Mouse (Mus musculus) forebrain, embryonic 10.5 days (tissue): ENCODE results near the gene Pih1d1. TPM values are rescaled to one million over a fixed set of nuclear protein-coding genes. Genes with fewer than 3 reads are reported as not detected.
"Not testable (repeated sequence)": the region's sequence is repeated elsewhere in the genome, so short reads cannot be mapped to it uniquely, and the experiment has no call there.

Source experiments
- DNase-seq: peaks from one replicate; pipeline ENCODE4 v3.0.0-alpha.2; 2017; ENCODE audit warnings: low spot score; ENCODE audit errors: extremely low spot score
- H3K27ac ChIP-seq: fragments of 300-500 bp; sonication (generic); 2 replicates; pipeline ENCODE4 v1.5.1; 2016; ENCODE audit warnings: mild to moderate bottlenecking
- H3K27me3 ChIP-seq: fragments of 300-500 bp; sonication (generic); 2 replicates; pipeline ENCODE4 v1.6.1; 2016; ENCODE audit warnings: mild to moderate bottlenecking; ENCODE audit not compliant: poor library complexity, severe bottlenecking
- H3K36me3 ChIP-seq: fragments of 300-500 bp; sonication (generic); replicated peaks from 2 replicates; pipeline ENCODE4 v1.6.1; 2016; ENCODE audit warnings: mild to moderate bottlenecking, moderate library complexity
- H3K4me1 ChIP-seq: fragments of 300-500 bp; sonication (generic); 2 replicates; pipeline ENCODE4 v1.6.1; 2016
- H3K4me3 ChIP-seq: fragments of 300-500 bp; sonication (generic); 2 replicates; pipeline ENCODE4 v1.5.1; 2016; ENCODE audit warnings: mild to moderate bottlenecking, moderate library complexity
- H3K9me3 ChIP-seq: fragments of 300-500 bp; sonication (generic); 2 replicates; pipeline ENCODE4 v1.6.1; 2016; ENCODE audit warnings: mild to moderate bottlenecking, moderate library complexity
- WGBS: fragments of 180-500 bp; shearing (Covaris S2); methylation state at CpG from one replicate; pipeline ENCODE4 v1.1.7; 2016; 5-methylcytosine and 5-hydroxymethylcytosine counted together
- polyA plus RNA-seq: library from polyadenylated mRNA; unstranded; fragments of >200 nt; fragmentation: Nextera tagmentation; extraction: Ambion mirVana; gene quantifications from 2 replicates; pipeline ENCODE4 v1.2.1, GENCODE M21; 2016

Pih1d1 gene
- 98.5 and 99.6 TPM in 2 replicates for polyA plus RNA-seq

DNA sequence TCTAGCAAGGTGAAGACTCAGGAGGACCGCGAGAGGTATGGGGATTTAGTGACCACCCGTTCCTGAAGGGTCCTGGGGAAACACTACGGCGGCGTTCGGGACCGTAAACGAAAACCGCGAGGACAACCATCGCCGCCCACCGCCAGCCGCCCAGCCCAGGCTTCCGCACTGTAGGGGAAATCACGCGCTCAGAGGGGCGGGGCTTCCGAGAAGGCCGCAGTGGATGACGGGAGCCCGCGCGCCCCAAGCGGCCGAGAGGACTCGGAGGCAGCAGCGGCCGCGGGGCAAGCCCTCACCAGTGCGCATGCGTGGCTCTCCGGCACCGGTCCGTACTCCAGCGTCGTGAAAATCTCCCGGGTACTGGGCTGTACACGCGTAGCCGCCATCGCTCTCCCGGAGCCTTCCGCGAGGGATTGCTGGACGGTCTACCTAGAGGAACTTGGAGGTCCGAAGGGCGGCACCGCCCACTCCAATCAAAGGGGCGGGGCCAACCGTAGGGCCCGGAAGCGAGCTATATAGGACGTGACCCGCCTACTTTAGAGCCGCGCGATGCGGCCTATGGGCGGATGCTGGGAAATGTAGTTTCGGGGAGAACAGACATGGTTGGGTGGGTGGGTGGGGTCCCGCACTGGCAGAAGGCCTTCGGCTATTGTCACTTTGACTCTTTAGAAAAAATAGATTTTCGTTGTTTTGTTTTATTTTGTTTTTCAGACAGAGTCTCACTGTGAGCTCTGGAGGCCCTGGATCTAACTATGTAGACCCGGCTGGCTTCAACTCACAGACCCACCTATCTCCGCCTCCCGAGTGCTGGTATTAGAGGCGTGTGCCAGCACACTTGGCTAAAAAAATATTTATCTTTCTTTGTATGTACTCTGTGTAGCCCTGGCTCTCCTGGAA lies at the start of gene Pih1d1, which contains the start of gene Aldh16a1:
Gene Pih1d1, plus strand, starts transcription at position 208 of the 897 bp plus-strand sequence.
Gene Aldh16a1, minus strand, starts transcription at position 489 of the 897 bp plus-strand sequence.
- 6% methylated on average over 69 of the region's 69 CpGs for WGBS
- Histone ChIP-seq H3K4me3 (peak within 1 kb of the TSS; percentile 74), H3K4me1 (peaks cover 43% of the 10 kb centered on the region), H3K36me3 (peaks cover 25% of the 10 kb centered on the region), H3K9me3 (no peaks in the 10 kb centered on the region), H3K27me3 (no peaks in the 10 kb centered on the region), H3K27ac (peak within 1 kb of the TSS; percentile 98)
- DNase-seq, result peak; percentile 97

DNA sequence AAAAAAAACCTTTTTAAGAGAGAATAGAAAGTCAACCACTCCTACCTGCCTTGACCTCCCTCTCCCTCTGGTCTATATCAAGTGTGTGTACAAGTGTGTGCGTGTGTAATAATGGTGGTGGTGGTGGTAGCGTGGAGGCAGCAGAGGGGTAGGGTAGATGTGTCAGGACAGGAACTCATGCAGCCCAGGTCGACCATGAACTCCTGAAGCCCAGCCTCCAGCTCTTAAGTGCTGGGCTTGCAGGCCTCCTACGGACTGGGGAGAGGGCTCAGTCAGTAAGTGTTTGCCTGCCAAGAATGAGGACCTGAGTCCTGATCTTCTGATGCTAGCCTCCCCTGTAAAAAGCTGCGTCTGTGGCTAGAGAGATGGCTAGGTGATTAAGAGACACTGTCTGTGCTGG lies 49.2 kb upstream of the Pih1d1 start:
- no peak for DNase-seq
- Histone ChIP-seq H3K4me1 (peaks cover 32% of the 10 kb centered on the region), H3K9me3 (no peaks in the 10 kb centered on the region), H3K27ac (0 out of 2 replicates have a peak overlapping the region, but pooled peaks have one; percentile 20), H3K4me3 (no peak overlapping the region), H3K36me3 (no peaks in the 10 kb centered on the region), H3K27me3 (no peaks in the 10 kb centered on the region)
- 84% methylated on average over 5 of the region's 5 CpGs for WGBS

DNA sequence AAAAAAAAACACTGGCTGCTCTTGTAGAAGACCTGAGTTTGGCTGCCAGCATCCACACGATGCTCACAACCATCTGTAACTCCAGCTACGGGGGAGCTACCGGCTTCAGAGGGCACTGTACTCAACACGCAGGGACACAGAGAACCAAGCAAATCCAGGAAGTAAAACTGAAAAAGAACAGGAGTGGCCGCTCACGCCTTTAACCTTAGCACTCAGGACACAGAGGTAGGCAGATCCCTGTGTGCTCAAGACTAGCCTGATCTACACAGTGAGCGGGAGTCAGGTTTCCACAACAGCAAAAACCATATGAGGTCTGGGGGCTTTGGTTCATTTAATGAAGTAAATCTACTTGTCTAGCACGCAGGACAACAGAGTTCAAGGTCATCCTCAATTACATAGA lies 48.6 kb upstream of the Pih1d1 start:
- Histone ChIP-seq H3K27me3 (no peaks in the 10 kb centered on the region), H3K36me3 (no peaks in the 10 kb centered on the region), H3K4me1 (peaks cover 32% of the 10 kb centered on the region), H3K27ac (0 out of 2 replicates have a peak overlapping the region, but pooled peaks have one; percentile 20), H3K9me3 (no peaks in the 10 kb centered on the region), H3K4me3 (no peak overlapping the region)
- DNase-seq, result no peak
- WGBS, result 85% methylated on average over 8 of the region's 8 CpGs

DNA sequence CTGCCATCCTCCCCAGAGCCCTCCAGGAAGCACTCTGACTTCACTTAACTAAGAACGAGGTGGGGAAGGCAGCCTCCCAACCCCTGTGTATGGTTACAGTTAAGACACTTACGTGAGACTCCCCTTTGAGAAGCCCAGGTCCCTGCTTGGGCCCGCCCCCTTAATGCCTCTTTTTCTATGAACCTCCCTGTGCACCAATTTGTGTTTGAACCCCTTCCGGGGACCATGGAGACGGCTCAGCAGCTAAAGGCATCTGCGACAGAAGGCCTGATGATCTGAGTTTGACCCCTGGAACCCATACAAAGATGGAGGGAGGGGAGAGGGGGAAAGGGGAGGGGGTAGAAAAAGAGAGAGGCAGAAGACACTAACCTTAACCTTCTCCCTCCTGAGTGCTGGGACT lies 47.7 kb upstream of the Pih1d1 start:
- H3K36me3 ChIP-seq, result no peaks in the 10 kb centered on the region
- peak overlapping the region; percentile 77 for H3K27ac ChIP-seq
- 41% methylated on average over 6 of the region's 6 CpGs for WGBS
- no peak for DNase-seq
- H3K9me3 ChIP-seq, result no peaks in the 10 kb centered on the region
- H3K27me3 ChIP-seq, result no peaks in the 10 kb centered on the region
- H3K4me3 ChIP-seq, result no peak overlapping the region; the same call in 1 of the 2 replicates
- H3K4me1 ChIP-seq, result peaks cover 32% of the 10 kb centered on the region

DNA sequence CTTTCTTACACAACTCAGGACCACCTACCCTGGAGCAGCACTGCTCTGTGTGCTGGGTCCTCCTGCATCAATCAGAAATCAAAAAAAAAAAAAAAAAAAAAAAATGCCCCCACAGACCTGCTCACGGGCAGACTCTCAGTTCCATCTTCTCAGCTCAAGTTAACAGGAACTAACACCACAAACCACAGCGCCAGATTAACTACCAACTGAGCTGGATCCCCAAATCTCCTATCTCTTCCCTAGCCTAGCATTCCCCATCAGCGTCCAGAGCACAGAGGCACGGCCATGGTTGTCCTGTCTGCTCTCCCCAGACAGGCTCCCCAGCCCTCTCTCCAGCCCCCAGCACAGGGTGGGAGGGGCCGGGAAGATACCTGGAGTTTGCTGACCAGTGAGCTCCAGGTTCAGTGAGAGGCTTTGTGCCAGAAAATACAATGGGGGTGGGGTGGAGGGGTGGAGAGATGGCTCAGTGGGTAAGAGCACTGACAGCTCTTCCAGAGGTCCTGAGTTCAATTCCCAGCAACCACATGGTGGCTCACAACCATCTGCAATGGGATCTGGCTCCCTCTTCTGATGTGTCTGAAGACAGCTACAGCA lies 47.0 kb upstream of the Pih1d1 start:
- peaks cover 32% of the 10 kb centered on the region for H3K4me1 ChIP-seq

DNA sequence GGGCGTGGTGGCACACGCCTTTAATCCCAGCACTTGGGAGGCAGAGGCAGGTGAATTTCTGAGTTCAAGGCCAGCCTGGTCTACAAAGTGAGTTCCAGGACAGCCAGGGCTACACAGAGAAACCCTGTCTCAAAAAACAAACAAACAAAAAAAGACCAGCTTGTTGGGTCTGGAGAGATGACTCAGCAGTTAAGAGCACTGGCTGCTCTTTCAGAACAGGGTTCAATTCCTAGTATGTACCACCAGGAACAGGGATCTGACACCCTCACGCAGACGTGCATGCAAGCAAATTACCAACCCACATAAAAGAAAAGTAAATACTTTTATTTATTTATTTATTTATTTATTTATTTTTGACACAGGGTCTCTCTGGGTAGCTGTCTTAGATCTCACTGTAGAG lies 44.0 kb upstream of the Pih1d1 start:
- H3K27ac ChIP-seq, H3K36me3 ChIP-seq, H3K9me3 ChIP-seq, DNase-seq, H3K4me3 ChIP-seq, H3K27me3 ChIP-seq: not testable (repeated sequence)
- WGBS, result 94% methylated on average over 4 of the region's 4 CpGs
- H3K4me1 ChIP-seq, result peaks cover 18% of the 10 kb centered on the region

More for the DNA sequence above, 47.0 kb upstream of the Pih1d1 start:
- H3K27ac ChIP-seq, result peak overlapping the region; percentile 63; the same call in 1 of the 2 replicates
- no peaks in the 10 kb centered on the region for H3K9me3 ChIP-seq
- no peak for DNase-seq
- no peaks in the 10 kb centered on the region for H3K36me3 ChIP-seq
- 50% methylated on average over 5 of the region's 5 CpGs for WGBS
- H3K4me3 ChIP-seq, result no peak overlapping the region
- H3K27me3 ChIP-seq, result no peaks in the 10 kb centered on the region

DNA sequence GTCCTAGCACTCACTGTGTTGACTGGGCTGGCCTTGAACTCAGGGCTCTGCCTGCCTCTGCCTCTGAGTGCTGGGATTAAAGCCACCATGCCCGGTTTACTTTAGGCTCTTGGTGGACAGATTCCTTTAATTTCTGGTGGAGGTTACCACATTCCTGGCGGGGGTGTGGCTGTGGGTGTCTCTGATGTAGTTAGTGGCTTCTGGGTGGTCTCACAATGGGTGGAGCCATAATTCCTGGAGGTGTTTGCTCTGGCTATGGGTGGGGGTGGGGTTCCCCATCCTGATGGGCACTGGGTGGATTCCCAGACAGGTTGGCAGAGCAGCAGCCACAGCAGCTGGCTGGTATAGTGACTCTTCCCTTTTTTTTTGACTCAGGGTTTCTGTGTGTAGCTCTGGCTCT lies 42.2 kb upstream of the Pih1d1 start:
- DNase-seq, result no peak

DNA sequence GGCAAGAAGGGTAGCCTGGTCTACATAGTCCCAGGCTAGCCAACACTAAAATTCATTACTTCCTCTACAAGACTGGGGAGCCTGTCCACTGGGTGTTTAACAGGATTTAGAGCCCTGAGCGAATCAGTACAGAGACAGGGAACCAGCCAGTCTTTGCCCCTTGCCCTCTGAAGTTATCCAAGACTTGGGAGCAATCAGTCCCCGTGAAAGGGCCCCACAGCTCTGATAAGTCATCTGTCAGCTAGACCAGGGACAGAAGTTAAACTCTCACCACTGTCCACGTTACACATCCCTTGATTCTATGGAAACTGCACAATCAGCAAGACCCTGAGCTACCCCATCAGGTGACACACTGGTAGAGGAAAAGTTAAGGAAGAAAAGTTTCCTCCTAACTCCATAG lies 41.6 kb upstream of the Pih1d1 start:
- 76% methylated on average over 3 of the region's 3 CpGs for WGBS
- H3K27me3 ChIP-seq, result no peaks in the 10 kb centered on the region
- no peaks in the 10 kb centered on the region for H3K9me3 ChIP-seq
- DNase-seq, result no peak
- peaks cover 3% of the 10 kb centered on the region for H3K36me3 ChIP-seq
- no peak overlapping the region for H3K27ac ChIP-seq
- H3K4me1 ChIP-seq, result no peaks in the 10 kb centered on the region
- H3K4me3 ChIP-seq, result no peak overlapping the region

More for the DNA sequence above, 42.2 kb upstream of the Pih1d1 start:
- Histone ChIP-seq H3K9me3 (no peaks in the 10 kb centered on the region), H3K4me3 (no peak overlapping the region), H3K27me3 (no peaks in the 10 kb centered on the region), H3K27ac (no peak overlapping the region), H3K4me1 (peaks cover 4% of the 10 kb centered on the region), H3K36me3 (no peaks in the 10 kb centered on the region)
- 71% methylated on average over 2 of the region's 2 CpGs for WGBS

DNA sequence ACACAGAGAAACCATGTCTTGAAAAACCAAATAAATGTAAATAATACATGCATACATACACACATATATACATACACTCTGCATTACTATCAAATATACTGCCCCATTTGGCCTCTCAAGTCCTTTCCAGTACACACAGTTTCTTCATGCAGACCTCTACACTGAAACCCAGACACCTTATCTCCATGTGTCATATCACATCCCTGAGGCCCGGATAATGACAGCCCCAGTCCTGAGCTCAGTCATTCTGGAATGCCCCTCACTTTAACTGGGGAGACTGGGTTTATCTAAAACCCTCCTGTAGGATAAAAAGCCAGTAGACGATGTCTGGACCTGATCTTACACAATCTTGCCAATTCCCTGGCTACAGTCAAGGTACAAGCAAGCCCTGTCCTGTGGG lies 40.6 kb upstream of the Pih1d1 start:
- Histone ChIP-seq H3K9me3 (no peaks in the 10 kb centered on the region), H3K4me3 (no peak overlapping the region), H3K36me3 (peaks cover 12% of the 10 kb centered on the region), H3K27me3 (no peaks in the 10 kb centered on the region), H3K27ac (no peak overlapping the region), H3K4me1 (no peaks in the 10 kb centered on the region)
- DNase-seq, result no peak
- 80% methylated on average over 2 of the region's 2 CpGs for WGBS

DNA sequence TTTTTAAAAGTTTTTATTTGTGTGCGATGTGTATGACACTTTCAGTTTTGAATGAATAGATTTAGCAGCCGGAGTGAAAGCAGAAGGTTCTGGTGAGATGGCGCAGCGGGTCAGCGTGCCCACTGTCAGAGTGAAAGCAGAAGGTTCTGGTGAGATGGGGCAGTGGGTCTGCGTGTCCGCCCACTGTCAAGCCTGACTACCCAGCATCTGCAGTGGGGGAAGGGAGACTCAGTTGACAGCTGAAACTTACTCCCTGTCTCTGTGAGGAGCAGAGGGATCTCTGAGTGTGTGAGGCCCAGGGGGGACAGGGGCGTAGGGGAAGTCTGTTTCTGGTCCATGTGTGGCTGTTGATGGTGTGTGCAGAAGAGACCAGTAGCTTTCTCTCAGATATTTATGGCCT lies 36.5 kb upstream of the Pih1d1 start:
- no peak for DNase-seq
- WGBS, result 88% methylated on average over 8 of the region's 8 CpGs
- Histone ChIP-seq H3K4me3 (no peak overlapping the region), H3K36me3 (peaks cover 53% of the 10 kb centered on the region), H3K27ac (no peak overlapping the region), H3K4me1 (peaks cover 16% of the 10 kb centered on the region), H3K27me3 (no peaks in the 10 kb centered on the region), H3K9me3 (no peaks in the 10 kb centered on the region)

DNA sequence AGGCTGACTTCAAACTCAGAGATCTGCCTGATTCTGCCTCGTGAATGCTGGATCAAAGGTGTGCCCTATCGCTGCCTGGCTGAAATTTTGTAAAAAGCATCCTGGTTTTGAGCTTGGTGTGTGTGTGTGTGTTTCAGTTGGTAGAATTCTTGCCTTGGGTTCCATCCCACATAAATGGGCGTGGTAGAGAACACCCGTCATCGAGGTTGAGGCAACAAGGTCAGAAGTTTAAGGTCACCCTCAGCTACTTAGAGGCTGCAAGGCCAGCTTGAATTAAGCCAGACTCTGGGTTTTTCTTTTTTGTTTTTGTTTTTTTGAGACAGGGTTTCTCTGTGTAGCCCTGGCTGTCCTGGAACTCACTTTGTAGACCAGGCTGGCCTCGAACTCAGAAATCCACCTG lies 35.8 kb upstream of the Pih1d1 start:
- Histone ChIP-seq H3K4me3 (no peak overlapping the region), H3K9me3 (no peaks in the 10 kb centered on the region), H3K36me3 (peaks cover 61% of the 10 kb centered on the region), H3K27me3 (no peaks in the 10 kb centered on the region), H3K27ac (no peak overlapping the region), H3K4me1 (peaks cover 24% of the 10 kb centered on the region)
- 91% methylated on average over 6 of the region's 6 CpGs for WGBS
- DNase-seq, result no peak

DNA sequence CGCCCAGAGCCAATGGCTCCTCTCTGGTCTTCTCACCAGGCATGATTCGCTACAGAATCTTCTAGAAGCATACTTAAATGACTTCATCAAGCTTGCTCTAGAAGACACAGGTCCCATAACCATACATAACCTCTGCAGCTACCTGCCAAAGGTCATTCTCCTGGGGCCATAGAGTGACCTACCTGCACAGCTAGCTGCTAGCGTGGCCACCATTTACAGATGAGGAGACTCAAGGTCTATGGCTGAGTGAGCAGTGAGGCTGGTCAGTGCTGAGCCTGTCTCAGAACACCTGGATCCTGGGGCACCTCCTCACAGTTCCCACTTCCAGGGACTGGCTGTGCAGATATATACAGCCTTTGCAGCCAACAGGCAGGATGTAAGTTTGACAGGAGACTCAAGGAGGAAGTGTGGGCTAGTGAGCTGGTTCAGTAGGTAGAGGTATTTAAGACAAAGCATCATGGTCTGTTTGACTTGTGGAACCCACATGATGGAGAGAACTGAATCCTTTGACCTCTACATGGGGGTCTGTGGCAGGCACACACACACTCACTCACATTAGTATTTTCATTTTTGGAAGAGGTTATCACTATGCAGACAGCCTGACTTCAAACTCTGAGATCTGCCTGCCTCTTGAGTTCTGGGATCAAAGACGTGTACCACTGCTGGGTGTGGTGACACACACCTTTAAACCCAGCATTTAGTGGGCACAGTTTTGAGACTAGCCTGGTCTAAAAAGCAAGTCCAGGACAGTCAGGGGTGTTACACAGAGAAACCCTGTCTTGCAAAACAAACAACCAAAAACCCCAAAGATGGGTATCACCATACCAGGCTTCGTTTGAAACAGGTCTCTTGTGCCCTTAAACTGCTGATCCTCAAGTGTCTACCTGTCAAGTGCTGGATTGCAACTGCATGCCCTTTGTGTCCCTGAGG lies 34.1 kb upstream of the Pih1d1 start:
- H3K4me1 ChIP-seq, result peaks cover 31% of the 10 kb centered on the region
- H3K4me3 ChIP-seq, result no peak overlapping the region
- WGBS, result 87% methylated on average over 5 of the region's 5 CpGs
- DNase-seq, result no peak
- no peaks in the 10 kb centered on the region for H3K9me3 ChIP-seq
- no peaks in the 10 kb centered on the region for H3K27me3 ChIP-seq
- peaks cover 64% of the 10 kb centered on the region for H3K36me3 ChIP-seq
- H3K27ac ChIP-seq, result no peak overlapping the region
